Mouse (Mus musculus): ENCODE data around the gene Ctsl. TPM values are rescaled to one million over a fixed set of nuclear protein-coding genes. Genes with fewer than 3 reads are reported as not detected.

Ctsl gene
- total and polyA plus RNA-seq, 2 experiments from 2014 or later, result 103 to 203 TPM

- no peaks in the 10 kb centered on the region for H3K4me1 ChIP-seq (ENCODE audit: insufficient read depth, low read length)
- TF ChIP-seq CTCF (IDR thresholded peaks at IDR 0.05; ENCODE audit: low read depth), result no peak
- no peak overlapping the region for H3K9ac ChIP-seq (replicated peaks; ENCODE audit: low read length)
- no peak overlapping the region for H3K4me3 ChIP-seq (ENCODE audit: low read length)
- WGBS, result 83% methylated on average over 2 of the region's 2 CpGs
- ATAC-seq (no peak), DNase-seq (ENCODE audit: low spot score) (no peak)
- no peaks in the 10 kb centered on the region for H3K9me3 ChIP-seq (ENCODE audit: low read length)
- no peak overlapping the region for H3K27ac ChIP-seq
- H3K4me2 ChIP-seq (ENCODE audit: low read depth, low read length), result no peak overlapping the region
- H3K36me3 ChIP-seq (ENCODE audit: insufficient read depth, low read length), result no peaks in the 10 kb centered on the region
- no peaks in the 10 kb centered on the region for H3K27me3 ChIP-seq (ENCODE audit: insufficient read depth, low read length)
Measured at GRCm38 (mm10) chr13:64349474-64349873, 21.2 kb downstream of the Ctsl start.

GRCm38 (mm10) chr13:64344082-64344501 lies 26.6 kb downstream of the Ctsl start:
- no peak overlapping the region for H3K27ac ChIP-seq
- no peaks in the 10 kb centered on the region for H3K36me3 ChIP-seq (ENCODE audit: insufficient read depth, low read length)
- H3K27me3 ChIP-seq (ENCODE audit: insufficient read depth, low read length), result no peaks in the 10 kb centered on the region
- WGBS, result 2% methylated on average over 9 of the region's 9 CpGs
- no peaks in the 10 kb centered on the region for H3K4me1 ChIP-seq (ENCODE audit: insufficient read depth, low read length)
- TF ChIP-seq CTCF (IDR thresholded peaks at IDR 0.05; ENCODE audit: low read depth), result no peak
- peak overlapping the region; percentile 53 for H3K9ac ChIP-seq (replicated peaks; ENCODE audit: low read length)
- DNase-seq (ENCODE audit: low spot score) (peak; percentile 40), ATAC-seq (peak; percentile 93)
- no peaks in the 10 kb centered on the region for H3K9me3 ChIP-seq (ENCODE audit: low read length)
- peak overlapping the region; percentile 53 for H3K4me3 ChIP-seq (ENCODE audit: low read length)
- H3K4me2 ChIP-seq (ENCODE audit: low read depth, low read length), result peak overlapping the region; percentile 85

GRCm38 (mm10) chr13:64343598-64343997 lies 27.1 kb downstream of the Ctsl start:
- peak overlapping the region; percentile 85 for H3K4me2 ChIP-seq (ENCODE audit: low read depth, low read length)

GRCm38 (mm10) chr13:64335546-64336132 lies 35.1 kb downstream of the Ctsl start:
- Histone ChIP-seq H3K4me3 (ENCODE audit: low read length) (no peak overlapping the region), H3K27ac (no peak overlapping the region), H3K27me3 (ENCODE audit: insufficient read depth, low read length) (no peaks in the 10 kb centered on the region), H3K36me3 (ENCODE audit: insufficient read depth, low read length) (no peaks in the 10 kb centered on the region), H3K4me1 (ENCODE audit: insufficient read depth, low read length) (no peaks in the 10 kb centered on the region), H3K4me2 (ENCODE audit: low read depth, low read length) (no peak overlapping the region), H3K9me3 (ENCODE audit: low read length) (no peaks in the 10 kb centered on the region), H3K9ac (replicated peaks; ENCODE audit: low read length) (no peak overlapping the region)
- 61% methylated on average over 4 of the region's 4 CpGs for WGBS
- DNase-seq (ENCODE audit: low spot score), result no peak
- no peak for ATAC-seq
- TF ChIP-seq CTCF (IDR thresholded peaks at IDR 0.05; ENCODE audit: low read depth), result no peak

More at GRCm38 (mm10) chr13:64343598-64343997, 27.1 kb downstream of the Ctsl start:
- TF ChIP-seq CTCF (IDR thresholded peaks at IDR 0.05; ENCODE audit: low read depth), result no peak
- Histone ChIP-seq H3K9ac (replicated peaks; ENCODE audit: low read length) (peak overlapping the region; percentile 53), H3K9me3 (ENCODE audit: low read length) (no peaks in the 10 kb centered on the region), H3K4me3 (ENCODE audit: low read length) (peak overlapping the region; percentile 53), H3K27me3 (ENCODE audit: insufficient read depth, low read length) (no peaks in the 10 kb centered on the region), H3K27ac (no peak overlapping the region), H3K36me3 (ENCODE audit: insufficient read depth, low read length) (no peaks in the 10 kb centered on the region), H3K4me1 (ENCODE audit: insufficient read depth, low read length) (no peaks in the 10 kb centered on the region)
- DNase-seq (ENCODE audit: low spot score) (peak; percentile 9), ATAC-seq (peak; percentile 30)
- 23% methylated on average over 10 of the region's 10 CpGs for WGBS

- DNase-seq (ENCODE audit: low spot score), result no peak
- Histone ChIP-seq H3K4me2 (ENCODE audit: low read depth, low read length) (no peak overlapping the region), H3K36me3 (ENCODE audit: insufficient read depth, low read length) (no peaks in the 10 kb centered on the region), H3K9me3 (ENCODE audit: low read length) (no peaks in the 10 kb centered on the region), H3K27ac (no peak overlapping the region), H3K27me3 (ENCODE audit: insufficient read depth, low read length) (no peaks in the 10 kb centered on the region), H3K4me3 (ENCODE audit: low read length) (no peak overlapping the region), H3K4me1 (ENCODE audit: insufficient read depth, low read length) (no peaks in the 10 kb centered on the region), H3K9ac (replicated peaks; ENCODE audit: low read length) (no peak overlapping the region)
- TF ChIP-seq CTCF (IDR thresholded peaks at IDR 0.05; ENCODE audit: low read depth), result no peak
- ATAC-seq, result no peak
- 88% methylated on average over 3 of the region's 3 CpGs for WGBS
Measured at GRCm38 (mm10) chr13:64333102-64333501, 37.6 kb downstream of the Ctsl start.

GRCm38 (mm10) chr13:64332321-64332720 lies 38.4 kb downstream of the Ctsl start:
- H3K4me1 ChIP-seq (ENCODE audit: insufficient read depth, low read length), result no peaks in the 10 kb centered on the region
- H3K27me3 ChIP-seq (ENCODE audit: insufficient read depth, low read length), result no peaks in the 10 kb centered on the region
- no peak overlapping the region for H3K9ac ChIP-seq (replicated peaks; ENCODE audit: low read length)
- no peaks in the 10 kb centered on the region for H3K9me3 ChIP-seq (ENCODE audit: low read length)
- WGBS, result 85% methylated on average over 6 of the region's 6 CpGs
- no peak overlapping the region for H3K4me3 ChIP-seq (ENCODE audit: low read length)
- H3K4me2 ChIP-seq (ENCODE audit: low read depth, low read length), result no peak overlapping the region
- no peak for TF ChIP-seq CTCF (IDR thresholded peaks at IDR 0.05; ENCODE audit: low read depth)
- ATAC-seq, result no peak
- no peaks in the 10 kb centered on the region for H3K36me3 ChIP-seq (ENCODE audit: insufficient read depth, low read length)
- H3K27ac ChIP-seq, result no peak overlapping the region
- no peak for DNase-seq (ENCODE audit: low spot score)

- WGBS, result 78% methylated on average over 8 of the region's 8 CpGs
- TF ChIP-seq CTCF (IDR thresholded peaks at IDR 0.05; ENCODE audit: low read depth), result no peak
- Histone ChIP-seq H3K36me3 (ENCODE audit: insufficient read depth, low read length) (no peaks in the 10 kb centered on the region), H3K9me3 (ENCODE audit: low read length) (no peaks in the 10 kb centered on the region), H3K4me1 (ENCODE audit: insufficient read depth, low read length) (no peaks in the 10 kb centered on the region), H3K4me2 (ENCODE audit: low read depth, low read length) (no peak overlapping the region), H3K4me3 (ENCODE audit: low read length) (no peak overlapping the region), H3K9ac (replicated peaks; ENCODE audit: low read length) (no peak overlapping the region), H3K27ac (no peak overlapping the region), H3K27me3 (ENCODE audit: insufficient read depth, low read length) (no peaks in the 10 kb centered on the region)
- DNase-seq (ENCODE audit: low spot score) (no peak), ATAC-seq (no peak)
Measured at GRCm38 (mm10) chr13:64322561-64323281, 48.0 kb downstream of the Ctsl start.

Data from hindbrain, postnatal 0 days (tissue).